Mouse (Mus musculus) cerebellum, postnatal 4 days (tissue): ENCODE measurements around the gene Pcolce.
"Not testable (repeated sequence)": the region's sequence is repeated elsewhere in the genome, so short reads cannot be mapped to it uniquely, and the experiment has no call there.

Source experiments
- DNase-seq, 2 experiments: peaks; one replicate each; pipeline ENCODE4 v3.0.0; 2022; ENCODE audit warnings: low spot score in 2 of 2, mixed read lengths in 1 of 2

The Pcolce gene

DNA sequence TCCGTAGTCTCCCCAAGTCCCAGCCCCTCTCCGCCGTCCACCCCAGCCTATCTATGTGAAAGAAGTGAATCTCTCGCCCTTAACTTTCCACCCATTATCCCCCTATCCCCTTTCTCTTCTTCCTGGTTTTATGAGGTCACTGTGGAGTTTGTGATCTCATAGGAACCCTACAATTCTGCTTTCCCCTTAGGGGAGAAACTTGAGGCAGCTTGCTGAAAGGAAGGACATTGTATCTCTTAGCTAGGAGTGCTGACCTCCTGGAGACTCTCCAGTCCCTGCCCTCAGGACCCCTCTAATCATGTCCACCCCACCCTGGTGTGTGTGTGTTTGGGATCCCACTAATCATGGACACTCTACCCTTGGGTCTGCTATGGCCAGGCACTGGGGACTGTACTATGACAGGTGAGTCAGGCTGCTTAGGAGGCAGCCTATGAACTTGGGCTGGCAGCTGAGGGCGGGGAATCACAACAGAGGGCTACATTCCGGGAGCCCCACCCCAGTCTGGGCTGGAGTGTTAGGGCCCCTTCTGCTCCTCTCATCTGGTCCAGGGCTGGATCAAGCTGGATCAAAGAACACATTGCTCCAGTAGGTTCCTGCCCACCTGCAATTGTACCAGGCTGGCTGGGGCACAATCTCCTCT lies 16.4 kb upstream of the Pcolce start:
- DNase-seq = no peak

DNA sequence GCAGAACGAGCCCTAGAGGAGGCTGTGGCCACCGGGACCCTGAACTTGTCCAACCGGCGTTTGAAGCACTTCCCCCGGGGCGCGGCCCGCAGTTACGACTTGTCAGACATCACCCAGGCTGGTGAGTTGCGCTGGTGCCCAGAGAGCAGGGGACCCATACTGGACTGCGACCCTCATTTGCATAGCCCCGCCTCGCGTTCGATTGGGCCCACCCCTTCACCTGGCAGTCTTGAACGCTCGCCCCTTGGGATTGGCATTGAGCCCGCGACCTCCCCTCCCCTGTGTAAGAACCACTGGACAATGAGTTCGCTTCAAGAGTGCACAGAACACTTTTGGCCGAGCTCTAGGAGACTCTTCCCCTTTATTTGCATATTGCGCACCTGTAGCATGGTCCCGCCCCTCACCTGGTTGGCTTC lies 15.7 kb upstream of the Pcolce start:
- no peak for DNase-seq

DNA sequence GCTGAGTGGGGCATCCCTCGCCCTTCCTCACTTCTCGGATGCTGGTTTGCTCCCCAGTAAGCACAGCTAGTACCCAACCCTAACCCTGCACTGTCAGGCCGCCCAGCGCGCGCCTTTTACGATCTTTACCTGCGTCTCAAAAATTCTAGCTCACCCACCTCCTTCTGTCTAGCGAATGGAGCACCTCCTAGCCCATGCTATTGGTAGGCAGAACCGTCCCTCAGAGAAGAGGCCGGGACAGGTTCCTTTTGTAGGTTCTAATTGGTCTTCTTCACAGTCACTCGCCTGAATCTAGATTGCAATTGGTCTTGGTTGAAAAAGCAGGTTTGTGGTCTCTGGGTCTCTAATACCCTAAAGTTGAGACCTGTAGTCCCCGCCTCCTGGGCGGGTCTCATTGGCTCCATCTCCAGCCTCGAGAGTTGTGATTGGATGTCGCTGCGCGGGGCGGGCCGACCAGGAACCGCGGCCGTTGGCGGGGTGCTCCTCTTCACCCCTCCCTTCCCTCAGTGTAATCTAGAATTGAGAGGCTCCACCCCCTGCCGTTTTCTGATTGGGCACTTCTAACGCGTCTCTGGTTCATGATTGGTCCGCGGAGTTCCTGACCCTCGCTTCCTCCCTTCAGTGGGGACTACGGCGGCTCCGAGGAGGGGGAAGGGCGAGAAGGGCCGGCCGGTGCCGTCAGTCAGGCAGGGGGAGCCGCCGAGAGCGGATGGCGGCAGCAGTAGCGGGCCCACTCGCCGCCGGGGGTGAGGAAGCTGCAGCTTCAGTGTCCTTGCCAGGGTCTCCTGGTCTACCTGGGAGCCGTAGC lies 15.1 kb upstream of the Pcolce start, which contains the start of the genes Fbxo24, Lrch4 and Gm20605:
Gene Fbxo24, minus strand, starts transcription at position 505 of the 808 bp plus-strand sequence.
Gene Lrch4, plus strand, starts transcription at position 624 of the 808 bp plus-strand sequence.
Gene Gm20605, plus strand, starts transcription at position 678 of the 808 bp plus-strand sequence.
- DNase-seq = peak; percentile 96 to 99

DNA sequence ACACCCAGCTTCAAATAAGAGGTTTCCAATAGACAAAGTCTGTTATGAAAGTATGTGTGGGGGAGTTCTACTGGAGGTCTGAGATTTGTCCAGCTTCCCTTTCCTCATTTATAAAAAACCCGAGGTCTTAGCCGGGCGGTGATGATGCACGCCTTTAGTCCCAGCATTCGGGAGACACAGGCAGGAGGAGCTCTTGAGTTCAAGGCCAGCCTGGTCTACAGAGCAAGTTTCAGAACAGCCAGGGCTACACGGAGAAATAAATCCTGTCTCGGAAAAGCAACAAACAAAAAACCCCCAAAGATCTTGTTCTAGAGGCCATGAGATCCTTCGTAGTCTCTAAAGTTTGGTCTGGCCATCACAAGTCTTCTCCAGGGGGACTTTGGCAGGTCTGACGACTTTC lies 14.4 kb upstream of the Pcolce start:
- no peak for DNase-seq

DNA sequence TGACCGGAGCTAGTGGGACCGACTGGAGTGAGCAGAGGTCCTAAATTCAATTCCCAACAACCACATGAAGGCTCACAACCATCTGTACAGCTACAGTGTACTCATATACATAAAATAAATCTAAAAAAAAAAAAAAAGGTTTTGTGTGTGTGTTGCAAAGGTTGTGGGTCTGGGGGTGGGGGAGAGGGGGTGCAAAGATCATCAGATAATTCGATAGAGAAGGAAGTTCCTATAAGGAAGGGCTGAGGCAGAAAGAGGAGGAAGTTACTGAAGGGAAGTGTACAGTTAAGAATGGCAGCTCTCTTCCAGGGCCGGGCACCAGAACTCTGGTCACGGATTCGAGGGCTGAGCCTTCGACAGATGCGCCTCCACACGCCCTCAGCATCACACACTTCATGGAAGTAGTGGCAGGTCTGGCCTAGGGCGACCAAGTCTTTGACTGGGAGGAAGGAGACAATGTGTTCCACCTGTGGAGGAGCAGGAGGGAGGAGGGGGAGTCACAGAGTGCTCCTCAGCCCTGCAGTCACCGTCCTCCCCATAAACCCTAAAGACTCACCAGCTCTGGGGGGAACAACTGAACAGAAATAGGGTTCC lies 10.4 kb upstream of the Pcolce start:
- no peak for DNase-seq

DNA sequence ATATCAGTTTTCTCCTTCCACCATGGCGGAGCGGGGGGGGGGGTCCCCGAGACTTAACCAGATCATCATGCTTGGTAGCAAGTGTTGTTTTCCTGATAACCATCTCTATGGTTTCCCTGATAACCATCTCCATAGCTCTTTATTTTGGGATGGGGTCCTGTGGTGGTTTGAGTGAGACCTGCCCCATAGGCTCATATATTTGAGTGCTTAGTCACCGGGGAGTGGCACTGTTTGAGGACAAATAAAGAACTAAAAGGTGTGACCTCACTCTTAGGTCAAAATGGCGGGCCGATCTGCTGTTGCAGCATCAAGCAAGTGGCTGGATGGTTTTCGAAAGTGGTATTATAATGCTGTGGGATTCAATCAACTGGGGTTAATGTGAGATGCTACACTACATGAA lies 1.8 kb upstream of the Pcolce start:
- DNase-seq = no peak

DNA sequence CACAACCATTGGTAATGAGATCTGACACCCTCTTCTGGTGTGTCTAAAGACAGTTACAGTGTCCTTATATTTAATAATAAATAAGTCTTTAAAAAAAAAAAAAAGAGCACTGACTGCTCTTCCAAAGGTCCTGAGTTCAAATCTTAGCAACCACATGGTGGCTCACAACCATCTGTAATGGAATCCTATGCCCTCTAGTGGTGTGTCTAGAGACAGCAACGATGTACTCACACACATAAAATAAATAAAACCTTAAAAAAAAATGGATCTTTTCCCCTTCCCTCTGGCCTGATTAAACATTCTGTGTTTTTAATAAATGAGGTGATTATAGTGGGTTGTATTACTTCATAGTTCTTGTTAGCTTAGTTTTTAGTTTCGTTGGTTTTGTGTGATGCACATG lies 1.3 kb upstream of the Pcolce start:
- not testable (repeated sequence) for DNase-seq

DNA sequence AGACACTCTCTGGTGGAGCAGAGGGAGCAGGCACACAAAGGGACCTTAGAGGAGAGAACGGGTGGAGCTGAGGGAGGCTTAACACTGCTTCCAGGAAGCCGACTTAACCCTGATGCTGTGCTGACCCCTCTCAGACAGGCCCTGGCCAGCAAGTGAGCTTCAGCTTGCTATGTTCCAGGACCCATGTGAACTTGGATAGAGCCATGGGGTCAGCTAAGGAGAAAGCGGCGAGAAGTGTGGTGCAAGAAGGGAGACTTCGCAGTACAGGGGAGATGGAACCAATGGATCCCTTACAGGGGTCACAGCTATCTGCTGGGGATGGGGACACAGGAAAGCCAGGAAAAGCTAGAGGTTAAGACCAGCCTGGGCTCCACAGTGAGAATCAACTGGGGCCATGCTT lies 508 bp downstream of the Pcolce start:
- DNase-seq = no peak

DNA sequence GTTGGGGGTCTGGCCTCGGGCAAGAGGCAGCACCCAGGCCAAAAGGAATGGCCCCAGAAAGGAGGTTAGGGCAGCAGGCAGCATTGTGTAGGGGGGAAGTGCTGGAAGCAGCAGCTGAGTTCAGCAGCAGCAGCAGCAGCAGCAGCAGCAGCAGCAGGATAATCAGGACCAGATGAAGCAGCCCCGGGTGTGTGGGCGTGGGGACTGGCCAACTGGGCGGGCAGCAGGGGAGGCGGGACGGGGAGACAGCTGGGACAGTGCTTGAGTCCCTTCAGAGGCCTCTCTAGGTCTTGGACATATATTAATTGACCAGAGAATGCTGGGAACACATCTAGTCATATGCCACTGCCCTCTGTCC lies 2.4 kb downstream of the Pcolce start:
- no peak for DNase-seq

DNA sequence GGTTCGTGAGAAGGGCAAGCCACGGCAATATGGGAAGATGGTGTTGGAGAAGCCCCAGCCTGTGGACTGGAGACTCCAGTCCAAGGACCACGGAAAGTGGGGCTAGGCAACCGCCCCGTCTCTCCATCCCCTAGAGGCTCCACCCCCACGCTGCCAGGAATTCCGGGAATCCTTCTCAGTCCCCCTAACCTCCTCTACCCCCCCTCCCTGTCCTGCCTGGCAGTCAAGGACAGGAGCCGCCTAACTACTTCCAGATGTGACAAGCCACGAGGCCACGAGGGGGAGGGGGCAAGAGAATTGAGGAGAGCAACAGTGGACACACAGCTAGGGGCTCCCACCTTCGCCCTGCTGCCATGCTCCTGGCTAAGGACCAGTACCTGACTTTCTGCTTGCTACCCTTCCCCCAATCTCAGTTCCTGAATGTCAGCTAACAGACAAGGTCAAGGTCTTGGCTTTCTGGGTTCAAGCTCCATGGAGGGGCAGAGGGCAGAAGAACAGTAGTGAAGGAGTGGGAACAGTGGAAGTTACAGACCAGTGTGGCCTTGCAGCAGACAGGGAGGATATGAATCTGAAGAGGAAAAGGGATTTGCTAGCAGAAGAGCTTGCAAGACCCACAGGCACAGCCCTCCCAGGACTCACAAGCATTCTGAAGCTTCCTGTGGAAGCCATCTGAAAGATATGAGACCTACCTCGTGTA lies 2.9 kb downstream of the Pcolce start:
- no peak for DNase-seq

DNA sequence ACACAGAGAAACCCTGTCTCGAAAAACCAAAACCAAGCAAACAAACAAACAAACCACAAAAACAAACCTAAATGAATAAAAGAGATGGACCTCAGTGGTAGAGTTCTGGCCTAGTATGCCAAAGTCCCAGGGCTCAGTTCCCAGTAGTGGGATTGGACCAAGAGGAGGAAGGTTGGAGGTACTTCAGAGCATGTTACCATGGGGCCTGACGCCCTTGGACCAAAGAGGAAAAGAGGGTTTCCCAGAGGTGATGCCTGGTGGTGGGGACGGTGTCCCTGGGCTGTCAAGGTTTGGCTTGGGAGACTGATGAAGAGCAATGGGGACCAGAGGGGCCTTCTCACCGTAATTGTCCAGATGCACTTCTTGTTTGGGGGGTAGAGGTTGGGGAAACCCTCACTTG lies 3.5 kb downstream of the Pcolce start:
- no peak for DNase-seq

DNA sequence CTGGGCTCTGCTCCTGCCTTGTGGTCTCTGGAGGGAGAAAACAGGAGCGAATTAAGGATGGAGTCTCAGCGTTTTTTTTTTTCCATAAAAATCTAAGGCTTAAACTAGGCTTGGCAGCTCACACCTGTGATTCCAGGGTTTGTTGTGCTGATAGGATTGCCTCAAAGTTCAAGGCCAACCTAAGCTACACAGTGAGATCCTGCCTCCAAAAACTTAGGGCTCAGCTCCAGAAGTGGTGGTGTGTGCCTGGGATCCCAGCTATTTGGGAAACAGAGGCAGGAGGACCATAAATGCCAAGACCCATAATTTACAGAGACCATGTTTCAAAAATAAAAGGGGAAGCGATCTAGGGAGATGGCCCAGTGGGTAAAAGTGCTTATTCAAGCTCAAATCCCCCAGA lies 4.3 kb downstream of the Pcolce start:
- no peak for DNase-seq

DNA sequence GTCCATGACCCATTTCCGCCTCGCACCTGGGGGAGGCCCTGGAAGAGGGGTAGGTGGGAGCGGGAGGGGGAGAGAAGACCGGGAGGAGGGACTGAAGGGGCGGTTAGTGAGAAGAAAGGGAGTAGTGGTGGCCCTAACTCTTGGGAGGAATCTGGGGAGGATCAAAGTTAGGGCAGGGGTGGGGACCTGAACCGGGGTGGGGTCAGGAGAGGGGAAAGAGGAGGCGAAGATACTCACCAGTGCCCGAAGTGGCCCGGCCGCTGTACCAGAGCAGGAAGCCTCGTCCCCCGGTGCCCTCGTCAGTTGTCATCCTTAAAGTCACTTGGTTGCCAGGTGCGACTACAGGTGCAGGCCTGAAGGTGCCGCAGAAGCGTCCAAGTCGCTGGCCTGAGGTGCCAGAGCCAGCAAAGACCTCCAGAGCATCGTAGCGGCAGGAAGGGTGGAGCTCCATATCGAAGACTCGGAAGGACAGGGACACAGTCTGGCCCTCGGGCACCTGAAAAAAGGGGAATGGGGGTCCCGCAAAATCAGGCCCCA lies 4.9 kb downstream of the Pcolce start:
- DNase-seq = no peak

DNA sequence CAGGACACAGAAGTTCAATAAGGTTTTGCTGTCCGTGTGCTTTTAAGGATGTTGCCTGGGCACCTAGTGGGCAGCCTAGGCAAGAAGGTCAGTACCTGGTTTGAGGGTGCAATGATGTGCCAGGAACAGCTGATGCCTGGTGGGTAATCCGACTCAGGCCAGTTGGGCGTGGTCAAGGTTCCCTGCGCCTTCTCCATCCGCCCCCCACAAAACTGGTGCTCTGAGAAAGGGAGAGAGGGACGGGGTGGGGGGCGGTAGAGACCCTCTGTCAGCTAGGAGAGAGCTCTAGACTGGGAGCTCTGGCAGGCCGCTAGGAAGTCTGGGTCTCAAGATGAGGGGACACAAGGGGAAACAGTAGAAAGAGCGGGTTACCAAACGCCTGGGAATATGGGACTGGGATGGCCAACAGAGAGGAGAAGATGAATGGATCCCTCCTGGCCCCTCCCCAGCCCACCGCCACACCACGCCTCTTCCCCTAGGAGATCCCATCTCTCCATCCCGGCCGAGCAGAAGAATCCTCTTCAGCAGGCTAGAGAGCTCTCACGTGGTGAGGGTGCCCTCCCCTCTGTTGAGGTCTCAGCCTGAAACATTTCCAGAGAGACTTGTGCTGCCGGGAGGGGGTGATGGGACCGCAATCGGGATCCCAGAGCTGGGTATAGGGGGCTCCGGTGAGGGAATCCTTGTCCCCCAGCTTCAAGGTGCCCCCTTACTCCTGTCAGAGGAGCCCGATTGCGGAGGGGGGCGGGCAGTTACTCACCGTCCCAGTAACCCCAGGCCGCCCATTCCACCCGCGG lies 5.5 kb downstream of the Pcolce start:
- no peak for DNase-seq

DNA sequence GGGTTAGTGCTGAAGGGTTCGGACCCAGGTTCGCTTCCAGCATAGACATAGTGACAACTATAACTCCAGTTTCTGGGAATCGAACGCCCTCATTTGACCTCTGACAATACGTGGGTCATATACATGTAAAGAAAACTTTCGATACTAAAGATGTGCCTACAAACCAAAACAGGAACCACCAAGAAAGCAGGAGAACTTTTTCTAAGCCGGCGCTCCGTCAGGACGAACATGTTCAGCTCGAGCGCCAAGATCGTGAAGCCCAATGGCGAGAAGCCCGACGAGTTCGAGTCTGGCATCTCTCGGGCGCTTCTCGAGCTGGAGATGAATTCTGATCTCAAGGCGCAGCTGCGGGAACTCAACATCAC lies 12.2 kb downstream of the Pcolce start:
- DNase-seq = no peak

DNA sequence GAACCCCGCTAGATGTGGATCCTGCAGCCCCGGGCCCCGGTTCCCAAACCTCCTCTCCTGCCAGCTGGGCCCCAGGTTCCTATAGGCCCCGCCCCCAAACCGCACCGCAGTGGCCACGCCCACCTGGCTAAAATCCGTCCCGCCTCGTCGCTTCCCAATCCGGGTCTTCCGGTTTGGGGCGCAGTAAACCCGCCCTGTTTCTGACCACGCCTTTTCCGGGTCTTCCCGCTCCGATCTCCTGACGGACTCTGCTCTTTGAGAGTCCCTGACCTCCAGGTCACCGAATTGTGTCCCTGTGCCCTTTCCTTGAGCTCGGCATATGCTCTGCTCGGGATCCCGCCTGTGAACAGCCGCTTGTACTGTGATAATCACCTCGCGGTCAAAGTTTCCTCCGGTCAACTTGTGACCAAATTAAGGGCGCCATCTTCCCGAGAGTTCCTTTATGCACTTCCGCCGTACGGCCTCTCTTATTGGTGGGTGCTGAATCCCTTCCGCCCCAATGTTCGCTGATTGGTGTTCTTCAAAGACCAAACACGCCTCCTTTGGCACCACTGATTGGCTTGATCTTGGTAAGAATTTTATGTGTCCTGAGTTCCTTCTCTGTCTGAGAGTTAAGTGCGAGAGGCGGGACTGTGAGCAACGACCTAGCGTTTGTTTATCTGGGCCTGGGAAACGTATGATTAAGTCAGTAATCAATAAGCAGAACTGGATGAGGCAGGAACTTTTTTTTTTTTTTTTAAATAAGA lies 12.8 kb downstream of the Pcolce start, which contains the start of gene Mospd3:
Gene Mospd3, minus strand, starts transcription at position 440 of the 746 bp plus-strand sequence.
- peak; percentile 87 to 94 for DNase-seq

DNA sequence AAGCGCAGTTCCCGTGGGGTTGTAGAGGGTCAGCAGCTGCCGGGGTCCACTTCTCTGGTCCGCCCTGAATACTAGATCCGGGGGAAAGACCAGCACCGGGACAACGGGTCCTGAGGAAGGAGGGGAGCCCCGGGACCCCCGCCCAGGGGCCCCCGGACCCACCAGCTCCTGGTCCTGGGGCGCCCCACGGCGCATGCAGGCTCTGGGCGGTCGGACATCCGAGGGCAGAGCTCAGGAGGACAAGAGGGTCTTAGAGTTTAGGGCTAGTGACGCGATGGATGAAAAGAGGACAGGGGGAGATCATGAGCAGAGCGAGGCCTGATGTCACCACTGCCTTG lies 13.3 kb downstream of the Pcolce start:
- no peak for DNase-seq

DNA sequence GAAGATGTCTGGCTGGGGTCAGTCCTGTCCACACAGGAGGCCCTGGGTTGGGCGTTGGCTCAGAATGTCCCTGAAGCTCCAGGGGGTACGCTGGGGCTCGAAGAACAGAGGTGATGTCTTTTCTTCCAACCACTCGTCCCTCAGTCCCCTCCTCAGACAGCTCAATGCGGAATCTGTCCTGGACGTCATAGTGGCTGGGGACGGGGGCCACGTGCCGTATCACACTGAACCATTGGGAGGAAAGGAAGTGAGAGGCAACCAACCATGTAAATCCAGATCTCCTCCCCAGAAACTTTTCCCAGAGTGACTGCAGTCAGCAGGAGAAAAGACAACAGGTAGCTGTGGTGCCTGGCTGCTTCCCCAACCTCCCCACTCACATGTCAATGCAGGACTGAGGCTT lies 14.0 kb downstream of the Pcolce start:
- no peak for DNase-seq

DNA sequence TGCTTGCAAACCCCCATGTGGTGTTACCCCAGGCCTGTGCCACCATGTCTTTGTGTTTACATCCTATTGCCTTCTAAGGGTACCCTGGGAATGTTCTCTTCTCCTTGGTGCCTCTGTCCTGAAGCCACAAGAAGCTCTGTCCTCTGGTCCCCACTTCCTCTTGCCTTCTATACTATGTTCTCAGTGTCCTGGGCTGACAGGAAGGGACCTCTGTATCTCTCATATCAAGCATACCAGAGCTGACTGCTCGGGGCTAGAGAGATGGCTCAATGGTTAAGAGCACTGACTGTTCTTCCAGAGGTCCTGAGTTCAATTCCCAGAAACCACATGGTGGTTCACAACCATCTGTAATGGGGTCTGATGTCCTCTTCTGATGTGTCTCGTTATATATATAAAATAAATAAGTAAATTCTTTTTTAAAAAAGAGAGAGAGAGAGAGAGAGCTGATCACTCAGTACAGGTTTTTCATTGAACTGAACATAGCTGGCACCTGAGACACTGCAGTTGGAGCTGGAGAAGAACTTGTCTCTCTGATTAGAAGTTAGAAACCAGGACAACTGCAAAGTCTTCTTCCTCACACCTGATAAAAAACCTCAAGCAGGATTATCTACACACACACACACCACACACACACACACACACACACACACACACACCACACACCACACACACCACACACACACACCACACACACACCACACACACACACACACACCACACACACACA lies 15.3 kb downstream of the Pcolce start:
- DNase-seq = no peak

DNA sequence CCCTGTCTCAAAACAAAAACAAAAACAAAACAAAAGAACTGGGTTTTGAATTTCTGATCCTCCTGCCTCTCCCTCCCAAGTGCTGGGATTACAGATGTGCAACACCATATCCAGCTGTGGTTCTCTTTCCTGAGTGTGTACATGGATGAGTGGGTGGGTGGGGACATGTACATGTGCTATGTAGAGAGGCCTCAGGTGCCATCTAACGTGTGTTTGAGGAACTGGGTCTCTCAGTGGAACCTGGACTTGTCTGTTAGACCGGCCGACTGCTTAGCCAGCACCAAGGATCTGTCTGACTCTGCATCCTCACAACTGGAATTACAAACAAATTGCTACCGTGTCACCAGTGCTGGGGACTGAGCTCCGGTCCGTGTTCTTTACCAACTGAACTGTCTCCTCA lies 16.0 kb downstream of the Pcolce start:
- DNase-seq = no peak
